Mouse (Mus musculus): ENCODE data around the gene Mosmo. TPM values are rescaled to one million over a fixed set of nuclear protein-coding genes. Genes with fewer than 3 reads are reported as not detected.

Mosmo gene
- total RNA-seq, 2 experiments from 2014 or later = 19.6 to 20.9 TPM

GRCm38 (mm10) chr7:120778012-120778411 is 100.6 kb downstream of the Mosmo start:
- no peak for DNase-seq

Other genes starting within 250 kb of the Mosmo start
- gene Uqcrc2, start 42.4 kb upstream of the Mosmo start, total RNA-seq (2021) = 100 to 1,000 TPM; 400 to 498 TPM
- not detected for gene Pdzd9, start 7.3 kb upstream of the Mosmo start, total RNA-seq (2021)
- gene Vwa3a, start 61.7 kb downstream of the Mosmo start, total RNA-seq (2021) = under 1 TPM; 0.47 to 0.79 TPM
- under 1 TPM in 1 of 2 experiments, not detected in 1; 0.31 TPM for gene Gm5737, start 134.7 kb downstream of the Mosmo start, total RNA-seq (2021)
- 10 to 100 TPM; 56.3 to 60.9 TPM for gene Eef2k, start 165.2 kb downstream of the Mosmo start, total RNA-seq (2021)
- 10 to 100 TPM; 14.0 to 15.9 TPM for gene Polr3e, start 240.1 kb downstream of the Mosmo start, total RNA-seq (2021)